Mouse (Mus musculus) midbrain, embryonic 15.5 days (tissue): ENCODE measurements around the gene Mast1. TPM values are rescaled to one million over a fixed set of nuclear protein-coding genes. Genes with fewer than 3 reads are reported as not detected.

Experiments
- ATAC-seq: fragments of 200-750 bp; cut with Nextera tagmentation; replicated peaks from 2 replicates; pipeline ENCODE4 v1.8.0; 2017; ENCODE audit warnings: moderate TSS enrichment
- H3K27ac ChIP-seq: fragments of 300-500 bp; sonication (generic); 2 replicates; pipeline ENCODE4 v1.5.1; 2015; ENCODE audit warnings: mild to moderate bottlenecking, inconsistent platforms
- H3K27me3 ChIP-seq: fragments of 300-500 bp; sonication (generic); replicated peaks from 2 replicates; pipeline ENCODE4 v1.6.1; 2015; ENCODE audit warnings: inconsistent platforms
- H3K36me3 ChIP-seq: fragments of 300-500 bp; sonication (generic); replicated peaks from 2 replicates; pipeline ENCODE4 v1.6.1; 2015; ENCODE audit warnings: inconsistent platforms
- H3K4me1 ChIP-seq: fragments of 300-500 bp; sonication (generic); 2 replicates; pipeline ENCODE4 v1.6.1; 2015; ENCODE audit warnings: inconsistent platforms
- H3K4me2 ChIP-seq: fragments of 300-500 bp; sonication (generic); 2 replicates; pipeline ENCODE4 v1.6.1; 2015; ENCODE audit warnings: inconsistent platforms, mild to moderate bottlenecking, moderate library complexity
- H3K4me3 ChIP-seq: fragments of 300-500 bp; sonication (generic); 2 replicates; pipeline ENCODE4 v1.5.1; 2015; ENCODE audit warnings: mild to moderate bottlenecking, inconsistent platforms
- H3K9ac ChIP-seq: fragments of 300-500 bp; sonication (generic); 2 replicates; pipeline ENCODE4 v1.6.1; 2015; ENCODE audit warnings: mild to moderate bottlenecking, inconsistent platforms
- H3K9me3 ChIP-seq: fragments of 300-500 bp; sonication (generic); 2 replicates; pipeline ENCODE4 v1.6.1; 2016; ENCODE audit warnings: inconsistent platforms
- WGBS: fragments of 180-500 bp; shearing (Covaris S2); methylation state at CpG from one replicate; pipeline ENCODE4 v1.1.7; 2015; ENCODE audit warnings: mixed read lengths; 5-methylcytosine and 5-hydroxymethylcytosine counted together
- polyA plus RNA-seq: library from polyadenylated mRNA; unstranded; fragments of >200 nt; fragmentation: Nextera tagmentation; extraction: Ambion mirVana; gene quantifications from 2 replicates; pipeline ENCODE4 v1.2.1, GENCODE M21; 2015

Gene Mast1
- polyA plus RNA-seq, 1 experiment from 2014 or later = 84.8 TPM

DNA sequence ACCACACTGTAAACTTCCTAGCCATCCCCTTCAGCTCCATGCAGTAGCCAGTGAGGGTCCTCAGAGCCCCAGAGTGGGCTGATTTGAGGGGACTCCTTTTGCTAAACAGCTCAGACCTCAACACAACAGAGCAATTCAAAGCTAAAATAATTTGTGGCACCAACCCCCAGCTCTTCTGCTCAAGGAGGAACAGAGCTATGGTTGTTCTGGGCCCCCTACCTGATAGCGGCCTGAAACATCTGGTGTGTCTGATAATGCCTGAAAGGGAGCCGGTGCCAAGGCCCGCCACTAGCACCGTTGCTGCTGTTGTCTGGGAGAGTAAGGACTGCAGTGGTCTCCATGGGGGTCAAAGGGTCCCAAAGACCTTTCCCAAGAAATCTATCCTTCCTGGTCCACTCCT, 36.1 kb downstream of the Mast1 start:
- H3K9ac ChIP-seq = no peak overlapping the region
- H3K4me3 ChIP-seq = no peak overlapping the region
- H3K4me2 ChIP-seq = no peak overlapping the region
- peaks cover 13% of the 10 kb centered on the region for H3K4me1 ChIP-seq
- no peak for ATAC-seq
- 72% methylated on average over 4 of the region's 4 CpGs for WGBS
- H3K9me3 ChIP-seq = no peaks in the 10 kb centered on the region
- H3K36me3 ChIP-seq = no peaks in the 10 kb centered on the region
- peaks cover 9% of the 10 kb centered on the region for H3K27me3 ChIP-seq
- no peak overlapping the region for H3K27ac ChIP-seq

DNA sequence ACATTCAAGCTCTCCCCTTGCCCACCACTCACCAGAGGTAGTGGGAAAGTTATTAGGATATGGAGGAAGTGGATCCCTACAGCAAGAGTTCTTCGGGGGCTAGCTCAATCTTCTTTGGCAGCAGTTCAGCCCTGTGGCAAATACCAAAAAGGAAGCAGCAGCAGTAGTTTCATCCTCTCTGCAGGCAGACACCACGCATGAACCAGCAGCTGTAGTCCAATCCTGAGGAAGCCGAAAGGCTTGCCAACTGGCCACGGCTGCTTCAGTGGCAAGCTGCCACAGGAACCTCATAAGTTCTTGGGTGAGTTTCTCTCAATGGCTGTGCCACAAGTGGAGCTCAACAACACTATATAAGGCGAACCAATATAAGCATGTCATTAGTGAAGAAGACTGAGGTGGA, 41.2 kb downstream of the Mast1 start:
- H3K4me2 ChIP-seq = no peak overlapping the region

DNA sequence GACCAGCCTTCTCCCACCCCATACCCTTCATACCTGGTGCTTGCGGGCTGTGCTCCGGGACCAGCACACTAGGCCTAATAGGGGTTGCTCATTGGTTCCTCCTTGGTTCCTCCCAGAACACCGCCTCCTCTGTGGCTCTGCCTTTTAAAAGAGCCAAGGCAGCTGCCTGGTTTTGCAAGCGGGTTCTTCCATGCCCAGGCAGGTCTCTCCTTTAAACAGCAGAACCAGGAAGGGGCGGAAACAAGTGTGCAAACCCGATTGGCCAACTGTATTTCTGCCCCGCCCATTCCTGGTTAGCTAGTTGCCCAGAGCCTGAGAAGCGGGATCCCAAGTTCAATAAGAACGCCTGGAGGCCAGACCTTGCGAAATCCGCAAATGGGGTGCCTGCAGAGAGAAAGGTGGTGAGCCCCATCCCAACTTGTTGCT, 43.4 kb downstream of the Mast1 start, which contains the start of gene Gcdh:
Gene Gcdh, minus strand, starts transcription at position 213 of the 426 bp plus-strand sequence.
- Histone ChIP-seq H3K9me3 (no peaks in the 10 kb centered on the region), H3K4me1 (peaks cover 16% of the 10 kb centered on the region), H3K27ac (peak within 1 kb of the TSS; percentile 54), H3K4me3 (peak within 1 kb of the TSS; percentile 78), H3K36me3 (0 out of 2 replicates have a peak, but pooled peaks cover 3% of the 10 kb centered on the region), H3K4me2 (peak within 1 kb of the TSS; percentile 76), H3K27me3 (no peaks in the 10 kb centered on the region), H3K9ac (peak within 1 kb of the TSS; percentile 73)
- WGBS = under 1% methylated on average over 11 of the region's 11 CpGs
- ATAC-seq = peak; percentile 99

More for the DNA sequence above, 41.2 kb downstream of the Mast1 start:
- Histone ChIP-seq H3K4me3 (no peak overlapping the region), H3K9me3 (no peaks in the 10 kb centered on the region), H3K4me1 (peaks cover 16% of the 10 kb centered on the region), H3K27ac (no peak overlapping the region), H3K9ac (no peak overlapping the region), H3K36me3 (no peaks in the 10 kb centered on the region), H3K27me3 (no peaks in the 10 kb centered on the region)
- 90% methylated on average over 5 of the region's 5 CpGs for WGBS
- ATAC-seq = no peak

DNA sequence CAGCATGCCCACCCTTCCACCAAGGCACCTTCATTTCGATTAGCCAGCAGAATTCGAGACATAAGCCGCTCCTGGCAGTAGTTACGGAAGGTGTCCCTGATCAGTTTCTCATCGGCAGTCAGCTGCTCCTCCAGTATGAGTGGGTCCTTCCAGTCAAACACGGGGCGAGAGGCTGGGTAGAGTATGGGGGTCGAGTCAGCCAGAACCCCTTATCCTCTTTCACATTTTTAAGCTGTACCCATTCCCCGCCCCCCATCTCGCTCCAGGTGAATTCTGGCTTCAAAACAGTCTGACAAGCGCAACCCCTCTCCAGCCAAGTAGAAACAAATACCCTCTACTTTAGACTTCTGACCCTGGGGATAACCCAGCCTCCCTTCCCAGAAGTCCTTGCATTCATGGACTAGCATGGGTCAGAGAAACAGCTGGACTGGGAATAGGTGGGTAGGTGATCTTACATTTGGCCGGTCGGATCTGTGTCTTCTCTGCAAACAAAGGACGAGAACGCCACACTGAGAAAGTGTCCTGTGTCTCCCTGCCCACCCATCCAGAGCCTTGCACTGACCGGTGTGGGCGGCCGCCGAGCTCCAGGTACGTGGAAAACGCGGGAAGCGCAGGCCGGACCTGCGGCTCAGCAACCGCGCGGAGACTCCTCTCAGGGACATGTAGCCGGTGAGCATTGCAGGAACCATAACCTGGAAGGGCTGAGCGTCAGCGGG, 44.0 kb downstream of the Mast1 start:
- Histone ChIP-seq H3K9me3 (no peaks in the 10 kb centered on the region), H3K27ac (peak overlapping the region; percentile 54), H3K4me3 (peak overlapping the region; percentile 78), H3K4me1 (peaks cover 16% of the 10 kb centered on the region), H3K27me3 (no peaks in the 10 kb centered on the region), H3K36me3 (0 out of 2 replicates have a peak, but pooled peaks cover 8% of the 10 kb centered on the region), H3K4me2 (peak overlapping the region; percentile 76), H3K9ac (peak overlapping the region; percentile 73)
- WGBS = 11% methylated on average over 31 of the region's 31 CpGs
- peak; percentile 63 for ATAC-seq

DNA sequence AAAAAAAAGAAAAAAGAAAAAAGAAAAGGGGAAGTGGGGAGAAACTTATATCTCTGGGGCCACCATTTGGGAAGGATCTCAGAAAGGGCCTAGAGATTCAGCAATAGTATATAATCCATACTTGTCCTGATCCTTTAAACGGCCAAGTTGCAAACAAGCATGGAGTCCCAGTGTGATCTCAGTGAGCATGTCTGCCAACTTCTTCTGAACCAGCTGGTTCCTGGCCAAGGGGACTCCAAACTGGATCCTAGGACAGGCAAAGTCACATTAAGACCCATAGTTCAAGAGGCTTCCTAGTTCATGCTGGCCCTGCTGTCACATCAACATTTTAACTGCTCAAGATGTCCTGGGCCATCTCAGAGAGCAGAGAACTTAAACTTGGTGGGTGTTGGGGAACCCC, 48.0 kb downstream of the Mast1 start:
- Histone ChIP-seq H3K27me3 (no peaks in the 10 kb centered on the region), H3K4me1 (peaks cover 14% of the 10 kb centered on the region), H3K36me3 (peaks cover 18% of the 10 kb centered on the region; the same call in 1 of the 2 replicates), H3K9ac (no peak overlapping the region), H3K4me3 (no peak overlapping the region), H3K4me2 (no peak overlapping the region), H3K9me3 (no peaks in the 10 kb centered on the region), H3K27ac (no peak overlapping the region)
- no peak for ATAC-seq
- 90% methylated on average over 1 of the region's 1 CpGs for WGBS

DNA sequence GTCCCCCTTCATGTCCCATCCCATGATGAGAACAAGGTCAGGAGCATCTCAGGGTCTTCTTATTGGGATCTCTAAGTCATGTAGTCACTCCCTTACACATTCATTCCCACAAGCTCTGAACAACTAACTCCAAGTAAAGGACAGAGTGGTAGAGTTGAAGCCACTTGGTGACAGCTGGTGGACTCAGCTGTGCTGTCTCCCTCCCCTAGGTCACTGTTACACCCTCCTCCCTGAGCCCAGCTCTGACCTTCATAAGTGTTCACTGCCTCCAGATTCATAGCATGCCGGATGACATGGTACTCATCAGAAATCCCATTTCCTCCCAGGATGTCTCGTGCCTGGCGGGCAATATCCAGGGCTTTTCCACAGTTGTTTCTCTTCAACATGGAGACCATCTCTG, 48.9 kb downstream of the Mast1 start:
- no peak overlapping the region for H3K9ac ChIP-seq
- WGBS = 95% methylated on average over 3 of the region's 3 CpGs
- H3K4me1 ChIP-seq = peaks cover 10% of the 10 kb centered on the region
- no peaks in the 10 kb centered on the region for H3K27me3 ChIP-seq
- H3K9me3 ChIP-seq = no peaks in the 10 kb centered on the region
- peaks cover 18% of the 10 kb centered on the region; the same call in 1 of the 2 replicates for H3K36me3 ChIP-seq
- no peak overlapping the region for H3K27ac ChIP-seq
- no peak overlapping the region for H3K4me2 ChIP-seq
- ATAC-seq = no peak
- H3K4me3 ChIP-seq = no peak overlapping the region

DNA sequence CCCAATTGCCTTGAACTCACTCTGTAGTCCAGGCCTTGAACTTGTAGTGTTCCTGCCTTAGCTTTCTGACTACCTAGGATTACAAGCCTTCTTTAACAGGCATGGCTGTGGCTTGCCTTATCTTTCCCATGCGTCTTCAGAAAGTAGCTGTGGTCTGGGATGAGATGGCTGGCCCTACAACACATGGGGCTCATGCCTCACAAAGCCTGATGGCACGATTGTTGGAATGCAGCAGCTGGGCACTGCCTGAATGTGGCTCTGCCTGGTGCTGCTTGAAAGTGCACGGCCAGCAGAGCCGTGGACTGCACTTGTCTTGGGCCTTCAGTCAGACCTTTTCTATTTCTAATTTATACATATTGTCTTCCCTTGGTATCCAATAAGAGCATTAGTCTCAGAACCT, 52.4 kb downstream of the Mast1 start:
- WGBS = 89% methylated on average over 4 of the region's 4 CpGs

DNA sequence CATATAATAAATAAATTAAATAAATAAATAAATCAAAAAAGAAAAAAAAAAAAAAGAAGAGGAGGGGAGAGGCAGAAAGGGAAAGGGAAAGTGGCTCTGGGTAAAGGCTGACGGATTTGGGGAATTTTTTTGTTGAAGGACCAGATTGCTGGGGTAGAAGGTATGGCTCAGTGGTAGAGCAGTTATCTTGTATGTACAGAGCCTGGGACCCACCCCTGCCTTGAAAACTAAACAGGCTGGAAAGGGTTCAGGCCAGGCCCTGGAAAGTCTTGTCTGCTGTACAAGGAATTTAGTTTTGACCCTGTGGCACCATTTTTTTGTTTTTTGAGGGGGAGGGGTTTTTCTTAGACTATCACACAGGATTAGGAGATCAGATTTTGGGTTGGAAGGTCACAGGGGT, 58.2 kb downstream of the Mast1 start:
- Histone ChIP-seq H3K27ac (no peak overlapping the region), H3K4me2 (no peak overlapping the region), H3K9ac (no peak overlapping the region), H3K4me3 (no peak overlapping the region), H3K4me1 (no peaks in the 10 kb centered on the region), H3K9me3 (no peaks in the 10 kb centered on the region), H3K36me3 (no peaks in the 10 kb centered on the region), H3K27me3 (no peaks in the 10 kb centered on the region)
- ATAC-seq = no peak
- 92% methylated on average over 1 of the region's 1 CpGs for WGBS

More for the DNA sequence above, 52.4 kb downstream of the Mast1 start:
- Histone ChIP-seq H3K4me3 (no peak overlapping the region), H3K9me3 (no peaks in the 10 kb centered on the region), H3K27me3 (no peaks in the 10 kb centered on the region), H3K9ac (no peak overlapping the region), H3K27ac (no peak overlapping the region), H3K4me1 (no peaks in the 10 kb centered on the region), H3K4me2 (no peak overlapping the region), H3K36me3 (peaks cover 18% of the 10 kb centered on the region; the same call in 1 of the 2 replicates)
- no peak for ATAC-seq

DNA sequence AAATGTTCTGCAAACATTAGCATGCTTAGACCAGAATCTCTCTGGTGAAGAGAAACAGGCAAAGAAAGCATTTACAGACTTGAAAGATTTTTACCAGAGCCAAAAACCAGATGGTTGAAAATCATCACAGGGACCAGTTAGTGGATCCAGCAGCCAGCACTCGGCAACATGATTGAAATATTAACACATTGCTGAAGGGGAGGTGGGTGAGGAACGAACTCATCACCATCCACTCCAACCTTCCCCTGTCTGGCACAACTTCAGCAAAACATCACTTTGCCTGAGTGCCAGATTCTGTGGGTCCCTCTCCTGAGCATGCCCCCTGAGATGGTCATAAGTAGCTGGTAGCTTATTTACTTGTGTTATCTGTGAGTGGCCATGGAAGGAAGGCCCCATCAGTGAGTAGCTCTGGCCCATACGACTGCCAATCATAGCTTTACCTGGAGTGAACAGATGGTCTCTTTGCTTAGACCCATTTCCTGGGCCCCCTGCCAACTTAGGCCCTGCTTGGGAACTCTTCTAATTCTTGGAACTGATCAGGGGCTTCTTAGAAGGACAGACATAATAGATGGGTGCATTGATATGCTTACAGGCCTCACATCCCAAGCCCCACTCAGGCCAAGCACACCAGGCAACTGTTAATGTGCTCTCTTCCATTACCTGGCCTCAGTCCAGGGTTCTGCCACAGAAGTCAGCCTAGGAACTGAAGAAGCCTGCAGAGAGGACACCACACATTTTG, 59.7 kb downstream of the Mast1 start:
- ATAC-seq = no peak
- H3K9ac ChIP-seq = no peak overlapping the region
- H3K4me1 ChIP-seq = peaks cover 4% of the 10 kb centered on the region
- no peaks in the 10 kb centered on the region for H3K9me3 ChIP-seq
- WGBS = 88% methylated on average over 3 of the region's 3 CpGs
- H3K27me3 ChIP-seq = peaks cover 6% of the 10 kb centered on the region; the same call in 1 of the 2 replicates
- no peak overlapping the region for H3K27ac ChIP-seq
- no peak overlapping the region for H3K4me2 ChIP-seq
- H3K36me3 ChIP-seq = no peaks in the 10 kb centered on the region
- no peak overlapping the region for H3K4me3 ChIP-seq

DNA sequence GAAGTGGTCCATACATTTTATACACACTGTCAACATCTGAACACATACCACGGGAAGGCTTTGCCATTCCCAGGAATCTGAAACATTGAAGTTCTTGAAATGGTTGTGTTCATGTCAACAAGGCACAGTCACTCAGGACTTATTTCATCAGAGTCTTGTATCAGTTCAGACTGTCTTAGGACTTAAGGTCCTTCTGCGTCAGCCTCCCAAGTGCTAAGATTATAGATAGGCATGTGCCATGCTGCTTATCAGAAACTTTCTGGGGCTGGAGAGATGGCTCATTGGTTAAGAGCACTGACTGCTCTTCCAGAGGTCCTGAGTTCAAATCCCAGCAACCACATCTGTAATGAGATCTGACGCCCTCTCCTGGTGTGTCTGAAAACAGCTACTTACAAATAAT, 62.8 kb downstream of the Mast1 start:
- no peak overlapping the region for H3K9ac ChIP-seq
- H3K4me1 ChIP-seq = peaks cover 10% of the 10 kb centered on the region
- 91% methylated on average over 3 of the region's 3 CpGs for WGBS
- no peaks in the 10 kb centered on the region for H3K36me3 ChIP-seq
- H3K27me3 ChIP-seq = peaks cover 7% of the 10 kb centered on the region; the same call in 1 of the 2 replicates
- H3K27ac ChIP-seq = no peak overlapping the region
- no peak overlapping the region for H3K4me2 ChIP-seq
- no peak for ATAC-seq
- H3K4me3 ChIP-seq = no peak overlapping the region
- no peaks in the 10 kb centered on the region for H3K9me3 ChIP-seq

DNA sequence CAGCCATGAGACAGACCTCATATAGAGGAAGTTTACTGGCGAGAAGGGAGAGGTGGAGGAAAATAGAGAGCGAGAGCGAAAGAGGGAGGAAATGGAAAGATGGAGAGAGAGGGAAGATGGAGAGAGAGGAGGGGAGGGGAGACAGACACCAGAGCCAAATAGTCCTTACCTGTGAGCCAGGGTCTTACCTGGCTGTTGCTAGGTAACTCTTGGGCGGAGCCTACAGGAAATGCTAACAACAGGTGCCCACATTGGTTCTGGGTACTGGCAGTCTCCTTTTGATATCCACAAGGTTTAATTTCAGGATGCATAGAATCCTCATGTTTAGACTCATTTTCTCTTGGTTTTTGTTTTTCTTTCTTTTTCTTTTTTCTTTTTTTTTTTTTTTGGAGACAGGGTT, 64.1 kb downstream of the Mast1 start:
- 85% methylated on average over 4 of the region's 4 CpGs for WGBS

DNA sequence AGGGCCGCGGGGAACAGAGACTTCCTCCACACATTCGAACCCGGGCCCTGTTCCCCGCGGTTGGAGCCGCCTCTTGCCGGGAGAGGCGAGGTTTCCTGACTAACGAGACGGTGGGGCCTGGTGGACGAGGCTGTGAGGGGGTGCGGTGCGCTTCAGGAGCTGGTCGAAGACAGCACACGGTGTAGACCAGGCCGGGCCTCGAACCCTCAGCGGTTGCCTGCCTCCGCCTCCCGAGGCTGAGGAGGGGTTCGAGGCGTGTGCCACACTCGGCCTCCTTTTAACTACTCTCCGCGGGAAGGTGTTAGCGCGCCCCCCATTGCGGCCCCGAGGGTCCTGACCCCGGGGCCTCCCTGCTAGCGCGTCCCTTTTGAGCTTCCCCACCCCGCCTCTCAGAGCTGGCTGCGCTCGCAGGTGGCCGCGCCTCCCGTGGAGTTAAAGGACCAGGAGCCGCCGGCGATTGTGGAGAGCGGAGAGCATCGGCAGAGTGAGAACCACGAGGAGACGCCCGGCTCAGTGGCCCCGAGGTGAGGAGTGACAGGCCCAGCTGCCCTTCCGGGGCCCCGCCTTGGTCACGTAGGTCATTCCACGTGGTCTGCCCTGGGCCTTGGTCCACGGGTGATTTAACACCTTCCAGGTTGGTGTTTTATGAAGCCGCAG, 64.7 kb downstream of the Mast1 start:
- peak overlapping the region; percentile 87 for H3K4me2 ChIP-seq
- peak overlapping the region; percentile 43 for H3K4me3 ChIP-seq
- 3% methylated on average over 54 of the region's 54 CpGs for WGBS
- peaks cover 7% of the 10 kb centered on the region; the same call in 1 of the 2 replicates for H3K27me3 ChIP-seq
- H3K27ac ChIP-seq = no peak overlapping the region
- peaks cover 14% of the 10 kb centered on the region; the same call in 1 of the 2 replicates for H3K36me3 ChIP-seq
- peak overlapping the region; percentile 21 for H3K9ac ChIP-seq
- H3K9me3 ChIP-seq = no peaks in the 10 kb centered on the region
- ATAC-seq = peak; percentile 57
- H3K4me1 ChIP-seq = peaks cover 10% of the 10 kb centered on the region

More for the DNA sequence above, 64.1 kb downstream of the Mast1 start:
- Histone ChIP-seq H3K4me3 (peak overlapping the region; percentile 43; the same call in 1 of the 2 replicates), H3K4me1 (peaks cover 10% of the 10 kb centered on the region), H3K9ac (no peak overlapping the region), H3K27me3 (peaks cover 7% of the 10 kb centered on the region; the same call in 1 of the 2 replicates), H3K4me2 (peak overlapping the region; percentile 87), H3K36me3 (peaks cover 8% of the 10 kb centered on the region; the same call in 1 of the 2 replicates), H3K27ac (no peak overlapping the region), H3K9me3 (no peaks in the 10 kb centered on the region)
- no peak for ATAC-seq
